ENCODE assay signal across 8 mouse cellular contexts in the genomic region with DNA sequence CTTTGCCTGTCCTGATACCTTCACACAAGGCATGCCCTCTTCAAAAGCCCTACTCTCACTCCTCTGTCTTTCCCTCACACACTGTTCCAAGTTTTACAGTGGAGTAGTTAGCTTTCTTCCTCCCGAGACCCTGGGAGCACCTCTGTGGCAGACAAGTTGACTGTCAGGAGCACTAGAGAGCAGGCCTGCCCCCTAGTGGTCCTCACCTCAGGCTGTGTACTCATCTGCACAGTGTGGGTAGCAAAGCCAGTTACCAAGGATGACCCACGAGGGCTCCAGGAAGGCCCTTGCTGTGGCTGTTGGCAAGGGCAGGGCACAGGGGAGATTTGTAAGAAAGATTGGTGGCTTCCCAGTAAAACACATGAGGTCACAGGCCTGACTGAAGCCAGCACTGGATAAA. TPM values are rescaled to one million over a fixed set of nuclear protein-coding genes. Genes with fewer than 3 reads are reported as not detected.
DNase-seq lines count a peak whose midpoint lies in the region; ATAC-seq and TF ChIP-seq lines count a peak whose summit lies in the region.

No protein-coding gene starts in this region.

- H3K4me3 ChIP-seq in spleen, adult 2 months (ENCODE audit: extremely low read depth, insufficient read depth, insufficient read length) = no peak overlapping the region
- H3K4me3 ChIP-seq in cortical plate, adult 2 months (ENCODE audit: insufficient read depth, low read length) = no peak overlapping the region
- H3K4me3 ChIP-seq in lung, embryonic 16.5 days (ENCODE audit: low read length) = no peak overlapping the region

- no peak overlapping the region for H3K27ac ChIP-seq in spleen, adult 2 months (ENCODE audit: insufficient read depth, low read length)
- H3K27ac ChIP-seq in cortical plate, adult 2 months (ENCODE audit: insufficient read depth, low read length) = no peak overlapping the region
- H3K27ac ChIP-seq in lung, embryonic 16.5 days (ENCODE audit: low read length) = no peak overlapping the region

- H3K4me1 ChIP-seq in spleen, adult 2 months (ENCODE audit: control insufficient read depth, insufficient read depth, insufficient read length) = no peaks in the 10 kb centered on the region
- H3K4me1 ChIP-seq in cortical plate, adult 2 months (ENCODE audit: control insufficient read depth, insufficient read depth, low read length) = no peaks in the 10 kb centered on the region
- no peaks in the 10 kb centered on the region for H3K4me1 ChIP-seq in lung, embryonic 16.5 days (replicated peaks; ENCODE audit: control insufficient read depth, insufficient read depth, low read length)

- H3K36me3 ChIP-seq in spleen, adult 2 months (ENCODE audit: control insufficient read depth, insufficient read depth, low read length) = no peaks in the 10 kb centered on the region
- H3K36me3 ChIP-seq in lung, embryonic 16.5 days (ENCODE audit: control insufficient read depth, insufficient read depth, low read length) = no peaks in the 10 kb centered on the region

- ATAC-seq in lung, embryonic 16.5 days (ENCODE audit: low read depth) = 0 out of 2 replicates have a peak, but pooled peaks have one; percentile 41

- WGBS in spleen, adult 2 months = 18% methylated on average over 2 of the region's 2 CpGs
- WGBS in lung, embryonic 16.5 days = 6% methylated on average over 2 of the region's 2 CpGs

- peak; percentile 71 to 73 for DNase-seq in cerebellum, postnatal 10 days
- no peak for DNase-seq in cerebellum, adult 11-12 months
- DNase-seq in spleen, adult 2 months (ENCODE audit: low read depth in 1 of 2, low spot score in 2 of 2) = peak in 1 of 2 experiments; percentile 37
- no peak for DNase-seq in spleen, adult 12 weeks (ENCODE audit: low spot score)
- DNase-seq in heart, postnatal 36 days = peak; percentile 36 to 71
- DNase-seq in thymus, adult 18-20 months = peak; percentile 33 to 51

- TF ChIP-seq POLR2A in spleen, adult 2 months (IDR thresholded peaks at IDR 0.05; ENCODE audit: low read depth, low read length) = no peak
- no peak for TF ChIP-seq POLR2A in cortical plate, adult 2 months (IDR thresholded peaks at IDR 0.05; ENCODE audit: extremely low read depth, insufficient read depth, low read length)

- H3K9me3 ChIP-seq in lung, embryonic 16.5 days (ENCODE audit: control insufficient read depth, low read length) = no peaks in the 10 kb centered on the region

- no peak overlapping the region for H3K4me2 ChIP-seq in lung, embryonic 16.5 days (ENCODE audit: low read depth, low read length)

- peak; percentile 53; the same call in 1 of the 2 replicates for TF ChIP-seq CTCF in spleen, adult 2 months (IDR thresholded peaks at IDR 0.05; ENCODE audit: extremely low read depth, insufficient read depth, insufficient read length, insufficient replicate concordance)
- peak; percentile 76 for TF ChIP-seq CTCF in cortical plate, adult 2 months (IDR thresholded peaks at IDR 0.05; ENCODE audit: extremely low read depth, insufficient read depth, low read length)

- intact Hi-C loops in heart, postnatal 36 days (cut with DNase I) = loop anchor here (5.0 kb wide), 2 partner anchors 65 to 230 kb away; a partner anchor contains a TSS

- no peak overlapping the region for H3K9ac ChIP-seq in lung, embryonic 16.5 days (ENCODE audit: low read length)

- no peaks in the 10 kb centered on the region for H3K27me3 ChIP-seq in spleen, adult 2 months (ENCODE audit: control insufficient read depth, insufficient read depth, low read length)
- H3K27me3 ChIP-seq in lung, embryonic 16.5 days (ENCODE audit: control insufficient read depth, insufficient read depth, low read depth, low read length) = peaks cover 5% of the 10 kb centered on the region; the same call in 1 of the 2 replicates

RNA-seq across cellular contexts. Expression of a gene that starts 5.6 kb away (rescaled TPM):
- polyA plus RNA-seq in spleen, adult 2 months (2012; rRNA removed) = 3.9 and 5.2 TPM in 2 replicates
- polyA plus RNA-seq in cortical plate, adult 2 months (2012; rRNA removed) = 0.23 TPM in 1 of 2 replicates, not detected in the other
- total RNA-seq in heart, postnatal 36 days (2021) = 10 to 100 TPM in 1 of 2 experiments, 1 to 10 TPM in 1; 2.2 to 12.4 TPM
- polyA plus RNA-seq in lung, embryonic 16.5 days (2015; fragmentation: Nextera tagmentation; extraction: Ambion mirVana) = 0.21 TPM in 1 of 2 replicates, not detected in the other

RNA-seq across cellular contexts. Expression of a gene that starts 11.6 kb away (rescaled TPM):
- polyA plus RNA-seq in spleen, adult 2 months (2012; rRNA removed) = 0.98 and 1.4 TPM in 2 replicates
- 1.5 TPM in 2 replicates for polyA plus RNA-seq in cortical plate, adult 2 months (2012; rRNA removed)
- total RNA-seq in heart, postnatal 36 days (2021) = 1 to 10 TPM; 1.4 to 2.0 TPM
- 3.2 and 3.7 TPM in 2 replicates for polyA plus RNA-seq in lung, embryonic 16.5 days (2015; fragmentation: Nextera tagmentation; extraction: Ambion mirVana)

RNA-seq across cellular contexts. Expression of a gene that starts 15.8 kb away (rescaled TPM):
- polyA plus RNA-seq in spleen, adult 2 months (2012; rRNA removed) = 1.7 and 2.7 TPM in 2 replicates
- 11.4 and 12.4 TPM in 2 replicates for polyA plus RNA-seq in cortical plate, adult 2 months (2012; rRNA removed)
- 10 to 100 TPM; 17.1 to 17.4 TPM for total RNA-seq in heart, postnatal 36 days (2021)
- polyA plus RNA-seq in lung, embryonic 16.5 days (2015; fragmentation: Nextera tagmentation; extraction: Ambion mirVana) = 10.0 and 14.5 TPM in 2 replicates

RNA-seq across cellular contexts. Expression of a gene that starts 15.9 kb away (rescaled TPM):
- polyA plus RNA-seq in spleen, adult 2 months (2012; rRNA removed) = not detected in 2 replicates
- 0.15 and 0.48 TPM in 2 replicates for polyA plus RNA-seq in cortical plate, adult 2 months (2012; rRNA removed)
- under 1 TPM in 1 of 2 experiments, not detected in 1; 0.14 TPM for total RNA-seq in heart, postnatal 36 days (2021)
- 0.88 and 1.7 TPM in 2 replicates for polyA plus RNA-seq in lung, embryonic 16.5 days (2015; fragmentation: Nextera tagmentation; extraction: Ambion mirVana)

Comparison
In these comparisons a context has a peak if more than half of its experiments do, and no peak if none do; other contexts are left out.
1. DNase-seq: peak in cerebellum, postnatal 10 days (2 of 2), heart, postnatal 36 days (2 of 2) and thymus, adult 18-20 months (2 of 2); none in cerebellum, adult 11-12 months (single experiment) and spleen, adult 12 weeks (single experiment).